15 mouse cellular contexts compared by ENCODE assay signal in the genomic region with DNA sequence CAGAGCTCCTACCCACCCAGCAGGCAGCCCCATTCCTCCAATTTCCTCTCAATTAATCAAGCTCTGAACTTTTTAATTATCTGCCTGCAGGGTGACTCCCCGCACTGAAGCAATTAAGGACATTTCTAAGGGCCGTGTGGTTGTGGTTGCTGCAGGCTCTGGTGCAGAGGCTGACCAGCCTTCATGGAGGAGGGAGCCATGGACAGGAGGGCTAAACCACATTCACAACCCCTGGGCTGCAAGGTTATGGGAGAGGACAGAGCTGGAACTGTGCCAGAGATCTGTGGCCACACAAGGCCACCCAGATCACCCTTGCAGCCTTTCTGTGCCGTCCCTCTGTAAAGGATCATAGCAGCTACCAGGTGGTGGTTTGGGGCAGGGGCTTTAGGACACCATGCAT.
A peak's percentile ranks its signal among the peaks of the same experiment; 100 is the strongest.
DNase-seq lines count a peak whose midpoint lies in the region; ATAC-seq lines count a peak whose summit lies in the region.
"Had no signal": no experiment of that assay in that cellular context is flagged by ENCODE, and none has a peak within 500 bp of the region (broad histone marks: within the 10 kb centered on the region; RNA-seq: fewer than 3 reads in every experiment).

No protein-coding gene starts in this region.

- peak; percentile 58; the same call in 1 of the 2 replicates for ATAC-seq in kidney, embryonic 16.5 days (ENCODE audit: low FRiP score, low TSS enrichment)
- ATAC-seq: liver, embryonic 12.5 days; midbrain, embryonic 15.5 days had no signal

- peaks cover 52% of the 10 kb centered on the region for H3K4me1 ChIP-seq in kidney, embryonic 16.5 days (ENCODE audit: insufficient read depth, low read length)
- H3K4me1 ChIP-seq in limb, embryonic 10.5 days: peaks cover 90% of the 10 kb centered on the region
- H3K4me1 ChIP-seq: liver, embryonic 12.5 days had no signal

- H3K27ac ChIP-seq in kidney, embryonic 16.5 days (ENCODE audit: low read length): peak overlapping the region; percentile 83
- peak overlapping the region; percentile 68 for H3K27ac ChIP-seq in limb, embryonic 10.5 days
- H3K27ac ChIP-seq: liver, embryonic 12.5 days; midbrain, embryonic 15.5 days had no signal

- peak; percentile 47 for DNase-seq in cerebellum, adult 9-11 months
- no peak for DNase-seq in cerebellum, adult 8-10 months
- DNase-seq in kidney, adult 9 months: no peak
- peak; percentile 61 for DNase-seq in adrenal gland, postnatal 25 days
- no peak for DNase-seq in limb, embryonic 10.5 days (ENCODE audit: low spot score)
- DNase-seq in layer of hippocampus, adult 9-10 months (ENCODE audit: low spot score): no peak
- DNase-seq in left cerebral cortex, adult 11 months (ENCODE audit: low spot score): no peak
- DNase-seq: embryo, embryonic 11 days; heart, adult 18-20 months; lung, postnatal 10 days; right cerebral cortex, postnatal 14 days had no signal

- 0 out of 2 replicates have a peak overlapping the region, but pooled peaks have one; percentile 27 for H3K9ac ChIP-seq in kidney, embryonic 16.5 days (replicated peaks; ENCODE audit: low read length)
- H3K9ac ChIP-seq: liver, embryonic 12.5 days; midbrain, embryonic 15.5 days had no signal

- H3K36me3 ChIP-seq in kidney, embryonic 16.5 days (ENCODE audit: insufficient read depth, low read length): no peaks in the 10 kb centered on the region
- no peaks in the 10 kb centered on the region for H3K36me3 ChIP-seq in limb, embryonic 10.5 days
- H3K36me3 ChIP-seq: liver, embryonic 12.5 days; midbrain, embryonic 15.5 days had no signal

- H3K4me2 ChIP-seq in kidney, embryonic 16.5 days (replicated peaks; ENCODE audit: low read depth, low read length): no peak overlapping the region
- H3K4me2 ChIP-seq: liver, embryonic 12.5 days; midbrain, embryonic 15.5 days had no signal

- no peak overlapping the region for H3K4me3 ChIP-seq in kidney, embryonic 16.5 days (ENCODE audit: low read length)
- no peak overlapping the region; the same call in 1 of the 2 replicates for H3K4me3 ChIP-seq in limb, embryonic 10.5 days
- H3K4me3 ChIP-seq: erythroblast, embryonic 14.5 days; liver, embryonic 12.5 days; midbrain, embryonic 15.5 days had no signal

- H3K27me3 ChIP-seq in kidney, embryonic 16.5 days (ENCODE audit: insufficient read depth, low read length): no peaks in the 10 kb centered on the region
- H3K27me3 ChIP-seq in limb, embryonic 10.5 days (ENCODE audit: low read depth, poor library complexity, severe bottlenecking): peaks cover 14% of the 10 kb centered on the region; the same call in 1 of the 2 replicates
- H3K27me3 ChIP-seq: liver, embryonic 12.5 days; midbrain, embryonic 15.5 days had no signal

- WGBS in kidney, embryonic 16.5 days: 4% methylated on average over 3 of the region's 3 CpGs
- 15% methylated on average over 3 of the region's 3 CpGs for WGBS in limb, embryonic 10.5 days

- H3K9me3 ChIP-seq in kidney, embryonic 16.5 days (ENCODE audit: low read length): no peaks in the 10 kb centered on the region
- H3K9me3 ChIP-seq in limb, embryonic 10.5 days (replicated peaks): no peaks in the 10 kb centered on the region
- H3K9me3 ChIP-seq: liver, embryonic 12.5 days; midbrain, embryonic 15.5 days had no signal

Comparison
In these comparisons a context has a peak if more than half of its experiments do, and no peak if none do; other contexts are left out.
1. DNase-seq: peak in cerebellum, adult 9-11 months (single experiment) and adrenal gland, postnatal 25 days (single experiment); none in cerebellum, adult 8-10 months (single experiment), kidney, adult 9 months (single experiment), limb, embryonic 10.5 days (single experiment), layer of hippocampus, adult 9-10 months (single experiment) and left cerebral cortex, adult 11 months (single experiment).